Mouse (Mus musculus) neutrophil, adult 59 days (primary cell): ENCODE measurements around the gene Nucb2. TPM values are rescaled to one million over a fixed set of nuclear protein-coding genes. Genes with fewer than 3 reads are reported as not detected.

Experiments
- total RNA-seq, 2 experiments: library from RNA; stranded (reverse); gene quantifications; 1 replicate in 1 of 2; 2 replicates in 1 of 2; pipeline ENCODE4 v1.2.4; 2023

Gene Nucb2
- total RNA-seq = 10 to 100 TPM; 34.5 to 35.2 TPM

GRCm38 (mm10) chr7:116503879-116504817 is at the start of gene Nucb2:
TSS of gene Nucb2 (plus strand) at chr7:116504369.

Other genes with a start within 250 kb of the Nucb2 start
- gene Plekha7, start 196.0 kb upstream of the Nucb2 start, total RNA-seq = under 1 TPM; 0.15 to 0.18 TPM
- 100 to 1,000 TPM; 401 to 416 TPM for gene Rps13, start 170.2 kb upstream of the Nucb2 start, total RNA-seq
- 10 to 100 TPM; 44.8 to 55.0 TPM for gene Pik3c2a, start 60.9 kb upstream of the Nucb2 start, total RNA-seq